Mouse (Mus musculus) urinary bladder, postnatal 14 days (tissue): ENCODE measurements around the gene Csf2rb.
A peak's percentile ranks its signal among the peaks of the same experiment; 100 is the strongest.

Experiments used
- DNase-seq: peaks from one replicate; pipeline ENCODE4 v3.0.0; 2021; ENCODE audit warnings: low spot score

Gene Csf2rb

DNA sequence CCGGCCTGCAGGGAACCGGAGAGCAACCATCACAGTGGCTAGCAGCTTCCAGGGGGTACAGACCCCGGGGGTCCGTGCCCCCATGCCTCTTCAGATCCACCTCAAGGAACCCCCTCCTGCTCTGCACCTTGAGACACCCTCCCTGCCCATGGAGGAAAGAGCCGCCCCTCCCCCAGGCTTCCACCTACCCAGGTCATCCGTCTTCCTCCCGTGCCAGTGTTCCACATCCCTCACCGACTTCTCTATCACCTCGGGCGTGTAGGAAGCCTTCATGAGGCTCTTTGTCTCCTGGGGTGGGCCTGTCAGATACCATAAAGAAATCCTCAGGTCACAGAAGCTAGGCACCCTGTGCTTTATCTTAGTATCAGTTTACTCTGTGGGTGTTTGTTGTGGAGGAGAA, 53.0 kb downstream of the Csf2rb start:
- DNase-seq, result no peak

DNA sequence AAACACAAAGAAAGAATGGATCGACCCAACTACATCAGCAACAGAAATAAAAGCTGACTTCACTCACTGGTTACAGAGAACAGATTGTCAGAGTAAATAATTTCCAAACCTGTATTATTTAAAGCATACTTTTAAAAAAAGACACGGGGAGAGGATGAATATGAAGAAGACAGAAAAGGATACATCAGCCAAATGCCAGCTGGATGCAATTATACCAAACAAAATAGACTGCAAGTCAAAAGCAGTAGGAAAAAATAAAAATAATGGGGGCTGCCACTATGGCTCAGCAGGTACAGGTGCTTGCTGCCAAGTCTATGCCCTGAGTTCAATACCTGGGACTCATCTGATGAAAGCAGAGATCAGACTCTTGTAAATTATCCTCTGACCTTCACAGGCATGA, 54.7 kb downstream of the Csf2rb start:
- DNase-seq, result no peak

DNA sequence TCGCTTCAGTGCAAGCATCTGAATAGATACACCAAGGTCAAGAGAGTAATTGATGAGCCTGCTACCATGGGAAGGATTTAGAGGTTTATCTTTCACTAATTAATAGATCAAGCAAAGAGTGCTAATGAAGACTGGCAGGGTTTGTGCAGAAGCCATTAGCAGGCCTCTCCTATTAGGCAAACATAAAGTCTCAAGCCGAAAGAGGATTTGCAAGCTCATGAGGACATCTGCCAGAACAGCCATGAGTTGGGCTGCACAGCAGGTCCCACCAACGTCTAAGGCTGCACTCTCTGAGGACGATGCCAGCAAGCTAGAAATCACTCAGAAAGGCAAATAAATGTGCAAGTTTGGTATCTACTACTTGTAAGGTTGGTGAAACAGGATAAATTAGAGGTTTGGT, 55.2 kb downstream of the Csf2rb start:
- DNase-seq, result no peak

DNA sequence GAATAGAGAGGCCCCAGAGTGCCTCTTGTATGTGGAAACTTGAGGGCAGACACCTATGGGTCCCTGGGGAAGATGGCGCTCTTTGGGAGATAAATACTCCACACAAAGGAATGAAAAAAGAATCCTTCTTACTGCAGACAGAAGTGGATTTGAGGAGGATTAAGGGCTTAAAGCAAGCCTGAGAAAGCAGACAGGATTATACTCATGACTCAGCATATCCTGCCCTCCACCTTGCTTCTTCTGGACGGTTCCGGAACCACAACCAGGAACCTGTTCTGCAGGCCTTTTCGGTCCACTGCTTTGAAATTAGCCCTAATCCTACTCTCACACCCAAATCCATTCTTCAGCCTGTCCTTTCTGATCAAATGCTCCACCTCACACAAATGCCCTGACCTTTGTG, 56.6 kb downstream of the Csf2rb start:
- DNase-seq, result peak; percentile 17

DNA sequence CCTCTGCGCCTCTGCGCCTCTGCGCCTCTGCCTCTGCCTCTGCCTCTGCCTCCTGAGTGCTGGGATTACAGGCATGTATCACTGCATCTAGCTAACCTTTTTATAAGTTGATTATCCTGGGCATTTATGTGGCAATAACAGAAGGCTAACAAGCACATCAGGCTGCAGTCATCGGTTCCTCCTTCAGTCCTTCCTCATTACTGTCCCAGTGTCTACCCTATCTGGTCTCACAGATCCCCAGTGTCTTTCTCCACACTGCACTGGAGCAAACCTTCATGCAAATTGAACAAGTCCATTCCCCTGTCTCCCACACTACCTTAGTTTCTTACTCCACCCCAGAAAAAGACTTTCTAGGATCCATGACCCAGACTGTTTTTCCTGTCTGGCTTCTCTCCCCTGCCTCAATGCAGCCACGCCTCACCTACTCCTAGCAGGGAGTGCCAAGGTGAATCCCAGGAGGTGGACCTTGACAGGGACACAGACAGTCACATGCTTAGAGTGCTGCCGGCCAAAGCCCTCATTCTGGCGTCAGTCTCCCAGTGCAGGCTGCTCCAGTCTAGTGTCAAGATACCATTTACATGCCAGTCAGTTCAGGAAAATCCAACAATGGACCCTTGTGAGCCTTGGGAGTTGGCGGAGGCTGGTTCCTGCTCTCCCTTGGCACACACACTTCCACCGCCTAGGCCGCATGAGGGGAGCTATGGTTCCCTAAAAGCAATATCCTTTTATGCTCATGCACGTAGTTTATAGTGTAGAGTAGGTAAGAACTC, 58.1 kb downstream of the Csf2rb start:
- no peak for DNase-seq

DNA sequence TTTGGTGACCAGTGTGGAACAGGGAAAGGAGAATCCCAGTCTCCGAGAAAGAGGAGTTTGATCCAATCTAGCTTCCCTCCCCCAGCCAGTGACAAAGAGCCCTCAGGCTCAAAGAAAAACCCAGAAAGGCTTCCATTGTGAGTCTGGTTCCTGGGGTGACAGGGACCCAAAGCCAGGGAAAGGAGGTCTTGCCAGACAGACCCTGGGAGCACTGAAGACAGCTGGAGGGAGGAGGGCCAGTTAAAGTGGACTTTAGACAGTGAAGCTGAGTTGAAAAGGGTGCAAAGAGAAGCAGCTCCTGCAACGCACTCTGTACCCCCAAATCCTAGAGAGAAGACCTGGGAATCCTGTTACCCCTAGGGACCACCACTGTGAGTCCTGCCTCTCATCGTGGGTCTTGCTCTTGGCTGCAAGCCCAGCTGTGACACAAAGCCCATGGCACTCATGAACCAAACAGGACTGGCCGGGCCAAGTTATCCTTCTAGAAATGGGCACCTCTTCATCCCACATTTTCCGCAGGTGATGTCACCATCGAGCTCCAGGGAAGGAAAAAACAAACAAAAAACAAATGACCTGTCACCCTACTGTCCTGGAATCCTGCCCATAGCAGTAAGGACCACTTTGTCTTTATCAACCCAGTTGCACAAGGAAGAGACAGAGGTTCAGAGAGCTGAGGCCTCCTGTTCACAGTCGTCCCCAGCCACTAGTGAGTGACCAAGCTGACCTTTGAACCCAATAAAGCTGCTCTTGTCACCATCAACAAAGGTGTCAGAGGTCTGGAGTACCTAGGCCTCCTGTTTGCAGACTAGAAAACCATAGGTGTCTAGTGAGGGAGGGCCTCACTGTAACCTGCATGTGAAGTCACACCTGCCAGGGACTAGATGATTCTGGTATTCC, 58.9 kb downstream of the Csf2rb start:
- no peak for DNase-seq

DNA sequence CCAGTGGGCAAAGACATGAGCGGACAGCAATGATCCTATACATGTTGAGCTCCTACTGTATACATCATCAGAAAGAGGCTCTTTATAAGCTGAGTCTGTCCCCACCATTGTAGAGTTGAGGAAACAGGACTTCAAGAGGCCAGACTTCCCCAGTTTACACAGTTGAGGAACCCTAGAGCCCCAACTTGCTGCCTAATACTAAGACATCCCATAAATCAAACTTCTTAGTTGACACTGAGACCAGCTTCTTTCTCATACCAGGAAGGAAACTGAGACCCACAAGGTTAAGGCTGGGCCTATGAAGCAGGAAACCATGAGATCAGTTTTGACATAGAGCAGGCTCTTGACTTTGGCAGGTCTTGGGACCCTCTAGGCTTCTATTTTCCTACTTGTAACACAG, 60.0 kb downstream of the Csf2rb start:
- no peak for DNase-seq

DNA sequence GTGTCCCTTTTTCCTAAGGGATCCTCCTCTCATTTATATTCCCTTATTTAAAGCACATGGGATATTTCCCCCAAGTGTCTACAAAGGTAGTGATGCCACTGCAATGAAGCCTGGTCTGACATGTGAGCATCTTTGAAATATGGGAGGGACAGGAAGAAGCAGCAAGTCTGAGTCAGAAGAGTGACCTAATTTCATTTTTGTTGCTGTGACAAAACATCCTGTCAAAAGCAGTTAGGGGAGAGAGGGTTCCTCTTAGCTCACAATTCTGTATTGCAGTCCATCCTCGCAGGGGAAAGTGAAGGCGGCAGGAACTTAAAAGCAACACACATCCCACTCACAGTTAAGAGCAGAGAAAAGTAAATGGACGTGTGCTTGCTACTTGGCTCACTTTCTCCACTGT, 65.3 kb downstream of the Csf2rb start:
- no peak for DNase-seq

DNA sequence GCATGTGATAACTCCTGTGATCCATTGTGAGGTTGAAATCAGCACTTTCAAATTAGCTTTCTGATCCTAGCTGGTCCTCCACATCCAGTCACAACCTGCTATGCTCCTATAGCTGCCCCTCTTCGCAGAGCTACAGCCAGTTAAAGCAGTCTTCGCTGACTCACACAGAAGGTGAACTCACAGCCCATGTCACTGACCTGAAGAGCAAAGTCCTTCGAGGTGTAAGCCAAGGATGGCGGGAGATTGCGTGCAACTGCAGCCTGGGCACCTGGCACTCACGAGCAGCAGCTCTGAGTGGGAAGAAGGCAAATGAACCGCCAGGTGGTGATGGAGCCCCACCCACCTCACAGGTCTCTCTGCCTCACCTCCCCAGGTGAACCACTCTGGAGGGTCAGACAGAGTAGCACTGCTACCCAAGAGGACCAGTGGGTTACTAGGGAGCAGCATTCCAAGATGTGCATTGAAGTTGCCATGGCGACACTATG, 70.0 kb downstream of the Csf2rb start, which contains the start of gene Tex33:
Gene Tex33 (minus strand): TSS at position 435 of the 485 bp plus-strand sequence.
- no peak for DNase-seq

DNA sequence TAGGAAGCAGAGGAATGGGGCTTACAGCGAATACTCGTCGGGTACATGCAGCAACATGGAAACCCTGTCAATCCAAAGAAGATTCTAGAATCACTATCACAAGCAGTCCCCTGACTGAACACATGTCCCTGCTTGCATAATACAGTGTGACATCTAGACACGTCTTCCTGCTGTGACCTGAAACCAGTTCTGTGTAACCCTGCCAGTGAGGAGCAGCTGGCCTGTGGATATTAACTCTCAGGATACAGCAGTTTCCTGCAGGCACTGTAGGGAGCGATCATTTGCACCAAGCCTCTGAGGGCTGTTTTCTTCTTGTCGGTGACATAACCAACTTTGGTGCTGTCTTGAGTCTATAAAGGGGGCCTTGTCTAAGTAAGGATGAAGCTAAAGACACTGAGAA, 75.8 kb downstream of the Csf2rb start:
- DNase-seq, result no peak

DNA sequence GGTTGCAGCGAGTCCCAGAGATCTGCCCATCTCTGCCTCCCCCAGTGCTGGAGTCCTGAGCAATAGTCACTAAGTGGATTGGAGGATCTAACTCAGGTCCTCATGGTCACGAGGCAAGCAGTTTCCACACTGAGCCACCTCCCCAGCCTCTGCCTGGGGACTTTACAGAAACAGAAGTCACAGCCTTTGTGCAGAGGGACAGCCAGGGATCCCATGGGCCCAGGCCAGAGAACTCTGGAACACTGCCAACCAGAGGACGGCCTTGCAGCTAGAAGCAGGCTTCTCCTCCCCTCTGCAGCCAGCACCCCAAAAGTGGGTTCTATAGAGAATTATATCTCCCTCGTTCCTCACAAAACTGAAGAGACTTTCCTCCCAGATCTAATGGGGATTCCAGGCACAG, 76.4 kb downstream of the Csf2rb start:
- peak; percentile 66 for DNase-seq

DNA sequence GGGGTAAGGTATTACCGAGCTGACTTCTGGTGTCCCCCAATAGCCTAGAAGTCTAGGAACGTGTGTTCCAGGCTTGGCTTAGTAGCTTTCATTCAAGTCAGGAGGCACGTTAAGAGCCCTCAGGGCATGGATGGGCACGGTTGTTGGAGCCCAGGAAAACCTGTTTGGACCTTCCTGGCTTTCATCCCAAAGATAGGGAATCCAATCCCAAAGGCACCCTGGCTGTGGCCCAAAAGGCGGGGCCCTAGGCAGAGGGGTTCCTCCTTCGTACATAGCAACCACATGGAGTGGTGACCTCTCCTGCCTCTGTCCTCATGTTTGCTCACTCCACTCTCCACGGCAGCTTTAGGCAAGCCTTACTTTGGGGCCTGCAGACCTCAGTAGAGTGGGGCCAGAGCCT, 76.9 kb downstream of the Csf2rb start:
- DNase-seq, result peak; percentile 37

DNA sequence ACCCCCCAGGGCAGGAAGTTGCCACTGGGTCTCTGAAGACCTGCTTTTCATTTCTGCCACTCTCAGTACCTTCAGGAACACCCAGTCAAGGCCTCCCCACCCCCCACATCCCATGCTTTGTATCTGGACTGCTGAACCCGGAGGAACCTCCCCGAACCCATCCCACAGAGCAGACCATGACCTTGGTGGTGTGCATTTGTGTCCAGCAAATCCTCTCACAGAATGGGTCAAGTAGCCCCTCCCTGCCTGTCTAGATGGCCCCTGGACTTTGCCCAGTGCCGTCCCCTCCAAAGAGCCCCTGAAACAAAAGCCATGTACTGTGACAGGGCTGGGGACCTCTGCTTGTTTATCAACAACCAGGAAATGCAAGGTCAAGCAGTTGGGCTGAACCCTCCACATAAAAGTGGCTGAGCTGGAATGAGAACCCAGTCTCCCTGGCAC, 77.8 kb downstream of the Csf2rb start:
- no peak for DNase-seq
